Mouse (Mus musculus): ENCODE measurements around the gene Tshb.

DNA sequence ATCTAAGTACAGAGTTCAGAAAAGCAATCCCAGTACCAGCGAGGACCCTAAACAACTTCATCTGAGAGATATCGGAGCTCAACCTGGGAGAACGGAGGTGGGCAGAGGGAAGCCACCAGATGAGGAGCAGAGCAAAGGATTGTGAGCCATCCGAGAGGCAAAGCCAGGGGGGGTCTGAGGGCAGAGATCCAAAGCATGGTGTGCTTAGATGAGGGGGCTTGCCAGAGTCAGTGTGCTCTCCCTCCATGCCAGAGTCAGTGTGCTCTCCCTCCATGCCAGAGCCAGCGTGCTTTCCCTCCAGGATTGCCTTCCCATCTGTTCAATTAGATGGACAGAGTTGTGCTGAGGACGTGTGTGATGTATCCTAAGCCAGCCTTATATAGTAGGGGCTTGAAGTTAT lies 45.4 kb downstream of the Tshb start:
- no peak for TF ChIP-seq CTCF (IDR thresholded peaks at IDR 0.05; ENCODE audit: low read depth)
- TF ChIP-seq EP300 (IDR thresholded peaks at IDR 0.05; ENCODE audit: low read depth), result no peak

All from heart, postnatal 0 days (tissue).